Mouse (Mus musculus): Measurements from ENCODE around the gene Tln2. TPM values are rescaled to one million over a fixed set of nuclear protein-coding genes. Genes with fewer than 3 reads are reported as not detected.

The Tln2 gene
- total RNA-seq, 1 experiment: 20.2 TPM

DNA sequence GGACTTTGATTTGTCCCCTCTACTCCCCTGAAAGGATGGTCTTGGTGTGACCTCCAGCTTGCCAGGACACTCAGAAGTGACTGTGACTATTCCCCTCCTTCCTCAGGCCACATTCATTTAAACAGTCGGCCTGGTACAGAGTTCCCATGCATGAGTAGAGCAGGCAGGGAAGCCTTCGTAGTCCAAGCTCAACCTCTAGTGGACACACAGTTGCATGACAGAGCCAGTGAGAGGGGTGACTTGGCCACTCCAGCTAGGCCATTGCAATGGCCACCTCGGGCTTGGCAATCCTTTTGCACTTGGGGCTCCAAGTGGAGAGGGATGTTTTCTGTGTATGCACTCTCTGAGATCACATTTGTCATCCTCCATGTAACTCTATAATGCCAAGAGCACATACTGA lies 285.2 kb downstream of the Tln2 start:
- Histone ChIP-seq H3K4me3 (ENCODE audit: insufficient read depth in 1 of 2, low read depth in 1 of 2, low read length in 2 of 2, poor library complexity in 1 of 2, severe bottlenecking in 1 of 2) (no peak overlapping the region), H3K9ac (ENCODE audit: insufficient read depth, low read depth, low read length, poor library complexity, severe bottlenecking) (no peak overlapping the region), H3K9me3 (ENCODE audit: control insufficient read depth, insufficient read depth, low read depth, low read length) (no peaks in the 10 kb centered on the region), H3K27ac (ENCODE audit: insufficient read depth, low read depth, low read length, poor library complexity, severe bottlenecking) (no peak overlapping the region), H3K4me1 (ENCODE audit: control insufficient read depth in 2 of 2, insufficient read depth in 2 of 2, low read length in 2 of 2, poor library complexity in 1 of 2) (no peaks in the 10 kb centered on the region), H3K36me3 (ENCODE audit: control insufficient read depth, insufficient read depth, low read length, poor library complexity, severe bottlenecking) (peaks cover 5% of the 10 kb centered on the region; the same call in 1 of the 2 replicates)
- in situ Hi-C loops (cut with MboI; ENCODE audit: low sequenced_read_pairs in 2 of 2, unreplicated experiment in 2 of 2): no loop called here
- TF ChIP-seq HCFC1 (IDR thresholded peaks at IDR 0.05; ENCODE audit: borderline replicate concordance, insufficient read depth, low read length): no peak
- TF ChIP-seq ZNF384 (IDR thresholded peaks at IDR 0.05; ENCODE audit: low read depth, low read length): no peak
- no peak for TF ChIP-seq ZC3H11A (IDR thresholded peaks at IDR 0.05; ENCODE audit: borderline replicate concordance, low read depth, low read length)
- TF ChIP-seq CHD2 (IDR thresholded peaks at IDR 0.05; ENCODE audit: low read depth, low read length): no peak
- TF ChIP-seq MAFK (IDR thresholded peaks at IDR 0.05; ENCODE audit: insufficient read depth, low read depth, low read length): no peak
- no peak for DNase-seq (ENCODE audit: low read depth, low spot score)

DNA sequence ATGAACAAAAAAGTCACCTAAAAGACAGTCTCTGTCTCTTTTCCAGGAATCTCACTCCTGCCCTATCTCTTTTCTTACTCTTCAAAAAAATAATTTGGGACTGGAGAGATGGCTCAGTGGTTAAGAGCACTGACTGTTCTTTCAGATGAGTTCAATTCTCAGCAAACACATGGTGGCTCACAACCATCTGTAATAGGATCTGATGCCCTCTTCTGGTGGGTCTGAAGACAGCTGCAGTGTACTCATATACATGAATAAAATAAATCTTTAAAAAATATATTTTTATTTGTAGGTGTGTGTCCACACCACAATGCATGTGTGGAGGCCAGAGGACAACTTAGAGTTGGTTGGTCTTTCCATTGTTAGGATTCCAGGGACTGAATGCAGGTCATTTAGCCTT lies 286.1 kb downstream of the Tln2 start:
- in situ Hi-C loops (cut with MboI; ENCODE audit: low sequenced_read_pairs in 2 of 2, unreplicated experiment in 2 of 2): no loop called here
- no peak for TF ChIP-seq MAFK (IDR thresholded peaks at IDR 0.05; ENCODE audit: insufficient read depth, low read depth, low read length)
- no peak for TF ChIP-seq ZC3H11A (IDR thresholded peaks at IDR 0.05; ENCODE audit: borderline replicate concordance, low read depth, low read length)
- Histone ChIP-seq H3K27ac (ENCODE audit: insufficient read depth, low read depth, low read length, poor library complexity, severe bottlenecking) (no peak overlapping the region), H3K36me3 (ENCODE audit: control insufficient read depth, insufficient read depth, low read length, poor library complexity, severe bottlenecking) (peaks cover 5% of the 10 kb centered on the region; the same call in 1 of the 2 replicates), H3K9ac (ENCODE audit: insufficient read depth, low read depth, low read length, poor library complexity, severe bottlenecking) (no peak overlapping the region), H3K4me1 (ENCODE audit: control insufficient read depth in 2 of 2, insufficient read depth in 2 of 2, low read length in 2 of 2, poor library complexity in 1 of 2) (no peaks in the 10 kb centered on the region), H3K9me3 (ENCODE audit: control insufficient read depth, insufficient read depth, low read depth, low read length) (no peaks in the 10 kb centered on the region), H3K4me3 (ENCODE audit: insufficient read depth in 1 of 2, low read depth in 1 of 2, low read length in 2 of 2, poor library complexity in 1 of 2, severe bottlenecking in 1 of 2) (no peak overlapping the region)
- DNase-seq (ENCODE audit: low read depth, low spot score): no peak

DNA sequence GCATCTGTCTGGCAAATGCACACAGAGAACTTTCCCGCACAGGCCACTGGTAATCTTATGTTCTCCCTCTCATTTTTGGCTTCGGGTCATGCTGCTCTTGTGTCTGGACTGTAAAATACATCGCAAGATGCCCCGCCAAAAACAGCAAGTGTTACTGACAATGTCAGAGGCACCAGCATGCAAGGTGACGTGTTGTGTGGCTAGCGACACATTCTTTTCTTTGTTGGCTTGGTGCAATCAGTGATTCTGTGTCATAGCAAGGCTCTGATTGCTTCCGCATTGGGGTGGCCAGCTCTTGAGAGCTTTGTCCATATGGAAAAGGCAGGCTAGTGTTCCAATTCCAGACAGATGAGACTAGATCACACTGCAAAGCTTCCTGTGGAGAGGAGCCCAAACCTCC lies 288.8 kb downstream of the Tln2 start:
- no peak for TF ChIP-seq HCFC1 (IDR thresholded peaks at IDR 0.05; ENCODE audit: borderline replicate concordance, insufficient read depth, low read length)
- TF ChIP-seq MAFK (IDR thresholded peaks at IDR 0.05; ENCODE audit: insufficient read depth, low read depth, low read length): no peak
- no peak for TF ChIP-seq ZC3H11A (IDR thresholded peaks at IDR 0.05; ENCODE audit: borderline replicate concordance, low read depth, low read length)
- no peak for TF ChIP-seq ZNF384 (IDR thresholded peaks at IDR 0.05; ENCODE audit: low read depth, low read length)
- TF ChIP-seq CHD2 (IDR thresholded peaks at IDR 0.05; ENCODE audit: low read depth, low read length): no peak
- Histone ChIP-seq H3K36me3 (ENCODE audit: control insufficient read depth, insufficient read depth, low read length, poor library complexity, severe bottlenecking) (no peaks in the 10 kb centered on the region; the same call in 1 of the 2 replicates), H3K4me3 (ENCODE audit: insufficient read depth in 1 of 2, low read depth in 1 of 2, low read length in 2 of 2, poor library complexity in 1 of 2, severe bottlenecking in 1 of 2) (no peak overlapping the region), H3K9me3 (ENCODE audit: control insufficient read depth, insufficient read depth, low read depth, low read length) (no peaks in the 10 kb centered on the region), H3K27ac (ENCODE audit: insufficient read depth, low read depth, low read length, poor library complexity, severe bottlenecking) (no peak overlapping the region), H3K9ac (ENCODE audit: insufficient read depth, low read depth, low read length, poor library complexity, severe bottlenecking) (no peak overlapping the region), H3K4me1 (ENCODE audit: control insufficient read depth in 2 of 2, insufficient read depth in 2 of 2, low read length in 2 of 2, poor library complexity in 1 of 2) (no peaks in the 10 kb centered on the region)
- in situ Hi-C loops (cut with MboI; ENCODE audit: low sequenced_read_pairs in 2 of 2, unreplicated experiment in 2 of 2): no loop called here
- no peak for DNase-seq (ENCODE audit: low read depth, low spot score)

DNA sequence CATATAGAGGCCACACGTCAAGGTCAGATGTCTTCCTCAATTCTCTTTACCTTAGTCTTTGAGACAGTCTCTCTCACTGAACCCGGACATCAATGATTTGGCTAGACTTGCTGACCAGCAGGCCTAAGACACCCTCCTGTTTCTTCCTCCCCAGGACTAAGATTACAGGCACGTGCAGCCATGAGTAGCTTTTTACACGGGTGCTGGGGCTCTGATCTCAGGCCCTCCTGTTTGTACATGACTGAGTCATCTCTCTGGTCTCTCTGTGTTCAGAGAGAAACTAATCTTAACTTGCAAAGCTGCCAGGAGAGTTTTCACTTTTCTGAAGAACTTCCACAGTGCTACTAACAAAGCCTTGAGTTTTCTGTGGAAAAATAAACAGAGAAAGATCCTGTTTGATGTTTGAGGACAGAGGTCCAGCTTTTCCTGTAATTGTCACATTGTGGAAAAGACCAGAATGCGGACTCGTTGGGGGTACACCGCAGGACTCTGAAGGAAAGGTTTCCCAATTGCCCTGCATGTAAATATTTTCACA lies 289.4 kb downstream of the Tln2 start:
- no peak overlapping the region for H3K27ac ChIP-seq (ENCODE audit: insufficient read depth, low read depth, low read length, poor library complexity, severe bottlenecking)
- in situ Hi-C loops (cut with MboI; ENCODE audit: low sequenced_read_pairs in 2 of 2, unreplicated experiment in 2 of 2): no loop called here
- no peak overlapping the region for H3K4me3 ChIP-seq (ENCODE audit: insufficient read depth in 1 of 2, low read depth in 1 of 2, low read length in 2 of 2, poor library complexity in 1 of 2, severe bottlenecking in 1 of 2)
- DNase-seq (ENCODE audit: low read depth, low spot score): no peak
- TF ChIP-seq CHD2 (IDR thresholded peaks at IDR 0.05; ENCODE audit: low read depth, low read length) (no peak), MAFK (IDR thresholded peaks at IDR 0.05; ENCODE audit: insufficient read depth, low read depth, low read length) (no peak), ZC3H11A (IDR thresholded peaks at IDR 0.05; ENCODE audit: borderline replicate concordance, low read depth, low read length) (no peak), HCFC1 (IDR thresholded peaks at IDR 0.05; ENCODE audit: borderline replicate concordance, insufficient read depth, low read length) (no peak), ZNF384 (IDR thresholded peaks at IDR 0.05; ENCODE audit: low read depth, low read length) (no peak)
- H3K36me3 ChIP-seq (ENCODE audit: control insufficient read depth, insufficient read depth, low read length, poor library complexity, severe bottlenecking): no peaks in the 10 kb centered on the region; the same call in 1 of the 2 replicates
- no peaks in the 10 kb centered on the region for H3K9me3 ChIP-seq (ENCODE audit: control insufficient read depth, insufficient read depth, low read depth, low read length)
- H3K4me1 ChIP-seq (ENCODE audit: control insufficient read depth in 2 of 2, insufficient read depth in 2 of 2, low read length in 2 of 2, poor library complexity in 1 of 2): no peaks in the 10 kb centered on the region
- H3K9ac ChIP-seq (ENCODE audit: insufficient read depth, low read depth, low read length, poor library complexity, severe bottlenecking): no peak overlapping the region

Data from ES-E14 (cell line).